9 mouse cellular contexts compared by ENCODE assay signal in the genomic region with DNA sequence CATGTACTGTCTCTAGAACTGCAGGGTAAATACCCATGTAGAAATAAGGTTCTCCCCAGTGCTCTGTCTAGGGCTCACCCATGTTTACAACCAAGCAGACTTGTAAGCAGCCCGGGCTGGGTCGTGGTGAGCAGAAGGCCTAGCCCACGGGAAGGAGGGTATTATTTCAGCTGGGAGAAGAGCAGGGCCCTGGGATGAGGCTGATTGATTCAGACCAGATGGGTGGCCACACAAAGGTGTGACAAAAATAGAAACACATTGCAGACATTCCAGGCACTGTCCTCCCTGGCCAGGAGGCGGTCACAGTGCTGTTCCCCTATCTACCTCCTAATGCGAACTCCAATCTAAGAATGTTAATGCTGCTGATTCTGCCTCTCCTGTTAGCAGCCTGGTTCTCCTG. TPM values are rescaled to one million over a fixed set of nuclear protein-coding genes. Genes with fewer than 3 reads are reported as not detected.
DNase-seq lines count a peak whose midpoint lies in the region; ATAC-seq and TF ChIP-seq lines count a peak whose summit lies in the region.
"Had no signal": no experiment of that assay in that cellular context is flagged by ENCODE, and none has a peak within 500 bp of the region (broad histone marks: within the 10 kb centered on the region; RNA-seq: fewer than 3 reads in every experiment).

No protein-coding gene starts in this region.

- no peak for DNase-seq in forebrain, postnatal 0 days
- DNase-seq in kidney, postnatal 0 days (ENCODE audit: low spot score): no peak
- DNase-seq in kidney, postnatal 4 days: no peak
- DNase-seq in embryonic facial prominence, embryonic 11.5 days (ENCODE audit: low spot score): peak; percentile 49
- DNase-seq in liver, embryonic 13.5 days: no peak
- no peak for DNase-seq in cerebellum, adult 9-10 months
- no peak for DNase-seq in gastrocnemius, postnatal 10 days

- ATAC-seq in forebrain, postnatal 0 days: 0 out of 2 replicates have a peak, but pooled peaks have one; percentile 19
- no peak for ATAC-seq in forebrain, embryonic 16.5 days
- ATAC-seq in kidney, postnatal 0 days (replicated peaks; ENCODE audit: low FRiP score, low read depth): peak; percentile 53; the same call in 1 of the 2 replicates
- no peak for ATAC-seq in embryonic facial prominence, embryonic 11.5 days (replicated peaks; ENCODE audit: insufficient number of reproducible peaks, low FRiP score, low TSS enrichment, low read depth)
- ATAC-seq in liver, embryonic 13.5 days (ENCODE audit: low read depth): no peak
- ATAC-seq: activated CD4-positive, CD25-positive, alpha-beta regulatory T cell, adult 4 months had no signal

- 48% methylated on average over 5 of the region's 5 CpGs for WGBS in forebrain, postnatal 0 days
- WGBS in forebrain, embryonic 16.5 days: 43% methylated on average over 5 of the region's 5 CpGs
- 31% methylated on average over 5 of the region's 5 CpGs for WGBS in kidney, postnatal 0 days
- WGBS in embryonic facial prominence, embryonic 11.5 days: 15% methylated on average over 5 of the region's 5 CpGs
- 37% methylated on average over 5 of the region's 5 CpGs for WGBS in liver, embryonic 13.5 days (ENCODE audit: insufficient replicate concordance)

- no peaks in the 10 kb centered on the region for H3K9me3 ChIP-seq in forebrain, postnatal 0 days (ENCODE audit: low read length)
- H3K9me3 ChIP-seq in forebrain, embryonic 16.5 days (ENCODE audit: control insufficient read depth, low read length): no peaks in the 10 kb centered on the region
- H3K9me3 ChIP-seq in kidney, postnatal 0 days (replicated peaks; ENCODE audit: low read length): no peaks in the 10 kb centered on the region
- no peaks in the 10 kb centered on the region for H3K9me3 ChIP-seq in embryonic facial prominence, embryonic 11.5 days (replicated peaks; ENCODE audit: control insufficient read depth, low read length)
- no peaks in the 10 kb centered on the region for H3K9me3 ChIP-seq in liver, embryonic 13.5 days (replicated peaks)

- peak overlapping the region; percentile 50 for H3K27ac ChIP-seq in forebrain, postnatal 0 days (ENCODE audit: low read depth, low read length)
- no peak overlapping the region; the same call in 1 of the 2 replicates for H3K27ac ChIP-seq in forebrain, embryonic 16.5 days (ENCODE audit: low read length)
- 0 out of 2 replicates have a peak overlapping the region, but pooled peaks have one; percentile 44 for H3K27ac ChIP-seq in kidney, postnatal 0 days
- H3K27ac ChIP-seq in embryonic facial prominence, embryonic 11.5 days (replicated peaks; ENCODE audit: low read depth, low read length): 0 out of 2 replicates have a peak overlapping the region, but pooled peaks have one; percentile 5
- H3K27ac ChIP-seq in liver, embryonic 13.5 days: peak overlapping the region; percentile 59

- H3K9ac ChIP-seq in forebrain, postnatal 0 days: no peak overlapping the region
- H3K9ac ChIP-seq in forebrain, embryonic 16.5 days (replicated peaks; ENCODE audit: low read depth, low read length): no peak overlapping the region
- no peak overlapping the region for H3K9ac ChIP-seq in kidney, postnatal 0 days (ENCODE audit: low read depth, low read length)
- no peak overlapping the region for H3K9ac ChIP-seq in embryonic facial prominence, embryonic 11.5 days (replicated peaks; ENCODE audit: low read length)
- H3K9ac ChIP-seq in liver, embryonic 13.5 days: peak overlapping the region; percentile 37; the same call in 1 of the 2 replicates

- H3K36me3 ChIP-seq in forebrain, postnatal 0 days (ENCODE audit: insufficient read depth): no peaks in the 10 kb centered on the region
- H3K36me3 ChIP-seq in forebrain, embryonic 16.5 days (ENCODE audit: control insufficient read depth, insufficient read depth): no peaks in the 10 kb centered on the region
- 0 out of 2 replicates have a peak, but pooled peaks cover 4% of the 10 kb centered on the region for H3K36me3 ChIP-seq in kidney, postnatal 0 days (ENCODE audit: insufficient read depth, low read length)
- H3K36me3 ChIP-seq in embryonic facial prominence, embryonic 11.5 days (replicated peaks; ENCODE audit: control insufficient read depth, insufficient read depth, low read depth, low read length): no peaks in the 10 kb centered on the region
- peaks cover 15% of the 10 kb centered on the region for H3K36me3 ChIP-seq in liver, embryonic 13.5 days

- no peak overlapping the region for H3K4me2 ChIP-seq in forebrain, postnatal 0 days (ENCODE audit: low read depth)
- no peak overlapping the region for H3K4me2 ChIP-seq in forebrain, embryonic 16.5 days (ENCODE audit: low read length)
- no peak overlapping the region for H3K4me2 ChIP-seq in kidney, postnatal 0 days (ENCODE audit: low read length)
- H3K4me2 ChIP-seq in embryonic facial prominence, embryonic 11.5 days (ENCODE audit: low read depth, low read length): no peak overlapping the region
- 0 out of 2 replicates have a peak overlapping the region, but pooled peaks have one; percentile 8 for H3K4me2 ChIP-seq in liver, embryonic 13.5 days

- H3K4me3 ChIP-seq in forebrain, postnatal 0 days (ENCODE audit: low read depth, low read length): no peak overlapping the region
- H3K4me3 ChIP-seq in forebrain, embryonic 16.5 days (replicated peaks; ENCODE audit: low read length): no peak overlapping the region
- H3K4me3 ChIP-seq in kidney, postnatal 0 days (replicated peaks; ENCODE audit: low read depth, low read length): no peak overlapping the region
- no peak overlapping the region for H3K4me3 ChIP-seq in embryonic facial prominence, embryonic 11.5 days (ENCODE audit: low read depth, low read length)
- H3K4me3 ChIP-seq in liver, embryonic 13.5 days (replicated peaks): no peak overlapping the region

- TF ChIP-seq CTCF in forebrain, postnatal 0 days (IDR thresholded peaks at IDR 0.05; ENCODE audit: low read depth): no peak
- TF ChIP-seq CTCF in kidney, postnatal 0 days (IDR thresholded peaks at IDR 0.05; ENCODE audit: low read depth): no peak

- H3K27me3 ChIP-seq in forebrain, postnatal 0 days (ENCODE audit: insufficient read depth, low read length): no peaks in the 10 kb centered on the region
- no peaks in the 10 kb centered on the region for H3K27me3 ChIP-seq in forebrain, embryonic 16.5 days (replicated peaks; ENCODE audit: control insufficient read depth, insufficient read depth, low read length)
- H3K27me3 ChIP-seq in kidney, postnatal 0 days (ENCODE audit: insufficient read depth, low read length): no peaks in the 10 kb centered on the region
- no peaks in the 10 kb centered on the region for H3K27me3 ChIP-seq in embryonic facial prominence, embryonic 11.5 days (ENCODE audit: control insufficient read depth, insufficient read depth, low read length)
- H3K27me3 ChIP-seq in liver, embryonic 13.5 days: no peaks in the 10 kb centered on the region

- H3K4me1 ChIP-seq in forebrain, postnatal 0 days (ENCODE audit: insufficient read depth): peaks cover 8% of the 10 kb centered on the region; the same call in 1 of the 2 replicates
- H3K4me1 ChIP-seq in forebrain, embryonic 16.5 days (replicated peaks; ENCODE audit: control insufficient read depth, insufficient read depth, low read length): peaks cover 34% of the 10 kb centered on the region
- peaks cover 34% of the 10 kb centered on the region for H3K4me1 ChIP-seq in kidney, postnatal 0 days (replicated peaks; ENCODE audit: insufficient read depth, low read length)
- no peaks in the 10 kb centered on the region for H3K4me1 ChIP-seq in embryonic facial prominence, embryonic 11.5 days (ENCODE audit: control insufficient read depth, insufficient read depth, low read length)
- peaks cover 71% of the 10 kb centered on the region for H3K4me1 ChIP-seq in liver, embryonic 13.5 days (replicated peaks)

RNA-seq across cellular contexts. Expression of gene Zeb2, which starts 50.1 kb away (rescaled TPM):
- 150 and 186 TPM in 2 replicates for total RNA-seq in forebrain, postnatal 0 days (2014; rRNA removed)
- 47.7 and 50.6 TPM in 2 replicates for polyA plus RNA-seq in forebrain, postnatal 0 days (2015; fragmentation: Nextera tagmentation; extraction: Ambion mirVana)
- polyA plus RNA-seq in forebrain, embryonic 16.5 days (2015; fragmentation: Nextera tagmentation; extraction: Ambion mirVana): 120 and 151 TPM in 2 replicates
- 31.4 and 34.1 TPM in 2 replicates for polyA plus RNA-seq in kidney, postnatal 0 days (2015; fragmentation: Nextera tagmentation; extraction: Ambion mirVana)
- polyA plus RNA-seq in embryonic facial prominence, embryonic 11.5 days (2014; fragmentation: Nextera tagmentation; extraction: Ambion mirVana): 36.7 and 38.5 TPM in 2 replicates
- polyA plus RNA-seq in liver, embryonic 13.5 days (2015; fragmentation: Nextera tagmentation; extraction: Ambion mirVana): 10.1 and 14.1 TPM in 2 replicates
- total RNA-seq in gastrocnemius, postnatal 10 days (2021): 100 to 1,000 TPM in 1 of 2 experiments, 10 to 100 TPM in 1; 72.6 to 114 TPM

Comparison
In these comparisons a context has a peak if more than half of its experiments do, and no peak if none do; other contexts are left out.
1. ATAC-seq: peak in forebrain, postnatal 0 days (single experiment) and kidney, postnatal 0 days (single experiment); none in forebrain, embryonic 16.5 days (single experiment), embryonic facial prominence, embryonic 11.5 days (single experiment) and liver, embryonic 13.5 days (single experiment).